Mouse (Mus musculus) heart, postnatal 36 days (tissue): ENCODE measurements around the gene Hsh2d. TPM values are rescaled to one million over a fixed set of nuclear protein-coding genes. Genes with fewer than 3 reads are reported as not detected.

ENCODE experiments used
- DNase-seq, 2 experiments: peaks; one replicate each; pipeline ENCODE4 v3.0.0; 2021 to 2022
- intact Hi-C: fragments of 180-260 bp; cut with DNase I; formaldehyde crosslinking; loops from one replicate; pipeline ENCODE4 v1.15.1; 2025
- total RNA-seq, 2 experiments: library from RNA; stranded (reverse); gene quantifications; 2 replicates each; pipeline ENCODE4 v1.2.3; 2021

Hsh2d gene
- not detected for total RNA-seq

- intact Hi-C loops, result no loop called here
- DNase-seq, result no peak
These were observed at the start of gene Hsh2d for GRCm38 (mm10) chr8:72189417-72190214. Gene Hsh2d (plus strand): TSS chr8:72189638.

- no peak for DNase-seq
- intact Hi-C loops, result no loop called here
These were observed 46.1 kb upstream of the Hsh2d start for GRCm38 (mm10) chr8:72143256-72143824.

GRCm38 (mm10) chr8:72144345-72144975 is 45.0 kb upstream of the Hsh2d start:
- intact Hi-C loops, result no loop called here
- no peak for DNase-seq

GRCm38 (mm10) chr8:72145511-72145910 is 43.9 kb upstream of the Hsh2d start:
- no peak for DNase-seq
- intact Hi-C loops, result no loop called here

GRCm38 (mm10) chr8:72146056-72146455 is 43.4 kb upstream of the Hsh2d start:
- no peak for DNase-seq
- intact Hi-C loops, result no loop called here

GRCm38 (mm10) chr8:72146556-72146955 is 42.9 kb upstream of the Hsh2d start:
- intact Hi-C loops, result no loop called here
- no peak for DNase-seq

- DNase-seq, result no peak
- intact Hi-C loops, result no loop called here
These were observed 42.2 kb upstream of the Hsh2d start for GRCm38 (mm10) chr8:72147266-72147665.

- intact Hi-C loops, result no loop called here
These were observed 40.4 kb upstream of the Hsh2d start for GRCm38 (mm10) chr8:72149056-72149455.

GRCm38 (mm10) chr8:72151418-72152078 is 37.9 kb upstream of the Hsh2d start:
- intact Hi-C loops, result no loop called here

More at GRCm38 (mm10) chr8:72149056-72149455, 40.4 kb upstream of the Hsh2d start:
- DNase-seq, result no peak

GRCm38 (mm10) chr8:72153382-72153781 is 36.1 kb upstream of the Hsh2d start:
- no peak for DNase-seq
- intact Hi-C loops, result no loop called here

More at GRCm38 (mm10) chr8:72151418-72152078, 37.9 kb upstream of the Hsh2d start:
- DNase-seq, result no peak

- DNase-seq, result no peak
- intact Hi-C loops, result loop anchor here (2.0 kb wide), 1 partner anchor 21 kb away; no protein-coding TSS in a partner anchor
These were observed 31.3 kb upstream of the Hsh2d start for GRCm38 (mm10) chr8:72158096-72158495.

- DNase-seq, result no peak
- intact Hi-C loops, result loop anchor here (2.0 kb wide), 1 partner anchor 22 kb away; no protein-coding TSS in a partner anchor
These were observed 30.7 kb upstream of the Hsh2d start for GRCm38 (mm10) chr8:72158726-72159125.

GRCm38 (mm10) chr8:72160007-72160406 is 29.4 kb upstream of the Hsh2d start:
- intact Hi-C loops, result loop anchor here (5.0 kb wide), 1 partner anchor 253 kb away; the partner anchor contains the start of genes Zfp617 and Zfp882

GRCm38 (mm10) chr8:72160707-72161697 is 28.4 kb upstream of the Hsh2d start, which contains the start of gene Rab8a:
Gene Rab8a (plus strand): TSS chr8:72161200.
- peak; percentile 100 for DNase-seq
- intact Hi-C loops, result loop anchor here (5.0 kb wide), 1 partner anchor 254 kb away; the partner anchor contains the start of genes Zfp617 and Zfp882

More at GRCm38 (mm10) chr8:72160007-72160406, 29.4 kb upstream of the Hsh2d start:
- no peak for DNase-seq

GRCm38 (mm10) chr8:72162821-72163220 is 26.6 kb upstream of the Hsh2d start:
- intact Hi-C loops, result loop anchor here (5.0 kb wide), 1 partner anchor 256 kb away; the partner anchor contains the start of genes Zfp617 and Zfp882
- no peak for DNase-seq

GRCm38 (mm10) chr8:72169098-72169668 is 20.3 kb upstream of the Hsh2d start:
- intact Hi-C loops, result no loop called here

GRCm38 (mm10) chr8:72169681-72170249 is 19.7 kb upstream of the Hsh2d start:
- no peak for DNase-seq
- intact Hi-C loops, result no loop called here

More at GRCm38 (mm10) chr8:72169098-72169668, 20.3 kb upstream of the Hsh2d start:
- no peak for DNase-seq

- intact Hi-C loops, result loop anchor here (1.0 to 5.0 kb wide), 4 partner anchors 42 to 188 kb away; partner anchors contain the start of genes Ap1m1 and Fam32a
- peak; percentile 78 to 80 for DNase-seq
These were observed 12.0 kb upstream of the Hsh2d start for GRCm38 (mm10) chr8:72177346-72177925.
